Mouse (Mus musculus): ENCODE data around the gene Nedd9. TPM values are rescaled to one million over a fixed set of nuclear protein-coding genes. Genes with fewer than 3 reads are reported as not detected.

Gene Nedd9
- polyA plus RNA-seq, 1 experiment from 2014 or later: 25.4 TPM

- Histone ChIP-seq H3K36me3 (no peaks in the 10 kb centered on the region), H3K4me2 (replicated peaks) (no peak overlapping the region), H3K9ac (replicated peaks) (no peak overlapping the region)
These were observed 96.5 kb downstream of the Nedd9 start for GRCm38 (mm10) chr13:41390698-41391097.

GRCm38 (mm10) chr13:41386581-41386980 lies 100.6 kb downstream of the Nedd9 start:
- no peak overlapping the region for H3K9ac ChIP-seq (replicated peaks)
- WGBS: 60% methylated on average over 4 of the region's 4 CpGs
- H3K4me2 ChIP-seq (replicated peaks): no peak overlapping the region
- H3K36me3 ChIP-seq: no peaks in the 10 kb centered on the region
- no peaks in the 10 kb centered on the region for H3K4me1 ChIP-seq
- H3K27me3 ChIP-seq: no peaks in the 10 kb centered on the region
- H3K4me3 ChIP-seq: no peak overlapping the region
- no peak for ATAC-seq (replicated peaks)
- H3K9me3 ChIP-seq: no peaks in the 10 kb centered on the region
- no peak overlapping the region for H3K27ac ChIP-seq (replicated peaks)

More at GRCm38 (mm10) chr13:41390698-41391097, 96.5 kb downstream of the Nedd9 start:
- Histone ChIP-seq H3K9me3 (no peaks in the 10 kb centered on the region), H3K4me1 (no peaks in the 10 kb centered on the region), H3K27me3 (no peaks in the 10 kb centered on the region), H3K27ac (replicated peaks) (no peak overlapping the region), H3K4me3 (no peak overlapping the region)
- WGBS: 93% methylated on average over 2 of the region's 2 CpGs
- no peak for ATAC-seq (replicated peaks)

- Histone ChIP-seq H3K4me2 (replicated peaks) (no peak overlapping the region), H3K27ac (replicated peaks) (no peak overlapping the region), H3K27me3 (no peaks in the 10 kb centered on the region), H3K9ac (replicated peaks) (no peak overlapping the region), H3K9me3 (no peaks in the 10 kb centered on the region), H3K36me3 (no peaks in the 10 kb centered on the region), H3K4me1 (no peaks in the 10 kb centered on the region), H3K4me3 (no peak overlapping the region)
- ATAC-seq (replicated peaks): no peak
- WGBS: 68% methylated on average over 4 of the region's 4 CpGs
These were observed 102.3 kb downstream of the Nedd9 start for GRCm38 (mm10) chr13:41384896-41385295.

- no peak overlapping the region for H3K4me2 ChIP-seq (replicated peaks)
- no peaks in the 10 kb centered on the region for H3K9me3 ChIP-seq
- ATAC-seq (replicated peaks): no peak
These were observed 104.5 kb downstream of the Nedd9 start for GRCm38 (mm10) chr13:41382635-41383034.

GRCm38 (mm10) chr13:41381806-41382546 lies 105.2 kb downstream of the Nedd9 start:
- WGBS: 86% methylated on average over 5 of the region's 5 CpGs
- ATAC-seq (replicated peaks): no peak

More at GRCm38 (mm10) chr13:41382635-41383034, 104.5 kb downstream of the Nedd9 start:
- H3K27ac ChIP-seq (replicated peaks): no peak overlapping the region
- H3K36me3 ChIP-seq: no peaks in the 10 kb centered on the region
- H3K9ac ChIP-seq (replicated peaks): no peak overlapping the region
- H3K27me3 ChIP-seq: no peaks in the 10 kb centered on the region
- H3K4me1 ChIP-seq: no peaks in the 10 kb centered on the region
- no peak overlapping the region for H3K4me3 ChIP-seq

GRCm38 (mm10) chr13:41381041-41381805 lies 105.9 kb downstream of the Nedd9 start:
- no peaks in the 10 kb centered on the region for H3K27me3 ChIP-seq
- no peak overlapping the region for H3K4me3 ChIP-seq
- no peak overlapping the region for H3K27ac ChIP-seq (replicated peaks)
- ATAC-seq (replicated peaks): no peak
- H3K4me2 ChIP-seq (replicated peaks): no peak overlapping the region
- H3K9me3 ChIP-seq: no peaks in the 10 kb centered on the region
- no peak overlapping the region for H3K9ac ChIP-seq (replicated peaks)
- 83% methylated on average over 7 of the region's 7 CpGs for WGBS
- no peaks in the 10 kb centered on the region for H3K36me3 ChIP-seq
- no peaks in the 10 kb centered on the region for H3K4me1 ChIP-seq

More at GRCm38 (mm10) chr13:41381806-41382546, 105.2 kb downstream of the Nedd9 start:
- H3K4me2 ChIP-seq (replicated peaks): no peak overlapping the region
- H3K4me3 ChIP-seq: no peak overlapping the region
- no peaks in the 10 kb centered on the region for H3K36me3 ChIP-seq
- no peak overlapping the region for H3K9ac ChIP-seq (replicated peaks)
- H3K9me3 ChIP-seq: no peaks in the 10 kb centered on the region
- H3K4me1 ChIP-seq: no peaks in the 10 kb centered on the region
- no peak overlapping the region for H3K27ac ChIP-seq (replicated peaks)
- no peaks in the 10 kb centered on the region for H3K27me3 ChIP-seq

GRCm38 (mm10) chr13:41379951-41380465 lies 107.2 kb downstream of the Nedd9 start:
- no peaks in the 10 kb centered on the region for H3K9me3 ChIP-seq
- H3K4me3 ChIP-seq: no peak overlapping the region
- H3K36me3 ChIP-seq: no peaks in the 10 kb centered on the region
- H3K4me1 ChIP-seq: no peaks in the 10 kb centered on the region
- no peaks in the 10 kb centered on the region for H3K27me3 ChIP-seq
- no peak overlapping the region for H3K4me2 ChIP-seq (replicated peaks)
- WGBS: 96% methylated on average over 4 of the region's 4 CpGs
- no peak overlapping the region for H3K27ac ChIP-seq (replicated peaks)
- no peak for ATAC-seq (replicated peaks)
- H3K9ac ChIP-seq (replicated peaks): no peak overlapping the region

GRCm38 (mm10) chr13:41378462-41378861 lies 108.7 kb downstream of the Nedd9 start:
- no peaks in the 10 kb centered on the region for H3K9me3 ChIP-seq
- H3K4me3 ChIP-seq: no peak overlapping the region
- ATAC-seq (replicated peaks): no peak
- no peak overlapping the region for H3K27ac ChIP-seq (replicated peaks)
- 65% methylated on average over 5 of the region's 5 CpGs for WGBS
- H3K36me3 ChIP-seq: no peaks in the 10 kb centered on the region
- no peaks in the 10 kb centered on the region for H3K4me1 ChIP-seq
- no peak overlapping the region for H3K9ac ChIP-seq (replicated peaks)
- no peak overlapping the region for H3K4me2 ChIP-seq (replicated peaks)
- no peaks in the 10 kb centered on the region for H3K27me3 ChIP-seq

GRCm38 (mm10) chr13:41377856-41378255 lies 109.3 kb downstream of the Nedd9 start:
- 90% methylated on average over 9 of the region's 9 CpGs for WGBS

GRCm38 (mm10) chr13:41377011-41377431 lies 110.1 kb downstream of the Nedd9 start:
- no peak overlapping the region for H3K4me2 ChIP-seq (replicated peaks)
- H3K27me3 ChIP-seq: no peaks in the 10 kb centered on the region
- H3K9ac ChIP-seq (replicated peaks): no peak overlapping the region
- no peak for ATAC-seq (replicated peaks)
- 75% methylated on average over 2 of the region's 2 CpGs for WGBS
- H3K36me3 ChIP-seq: no peaks in the 10 kb centered on the region
- H3K4me1 ChIP-seq: no peaks in the 10 kb centered on the region
- no peak overlapping the region for H3K27ac ChIP-seq (replicated peaks)
- H3K4me3 ChIP-seq: no peak overlapping the region
- no peaks in the 10 kb centered on the region for H3K9me3 ChIP-seq

More at GRCm38 (mm10) chr13:41377856-41378255, 109.3 kb downstream of the Nedd9 start:
- Histone ChIP-seq H3K36me3 (no peaks in the 10 kb centered on the region), H3K4me1 (no peaks in the 10 kb centered on the region), H3K27ac (replicated peaks) (no peak overlapping the region), H3K27me3 (no peaks in the 10 kb centered on the region), H3K4me2 (replicated peaks) (no peak overlapping the region), H3K9me3 (no peaks in the 10 kb centered on the region), H3K9ac (replicated peaks) (no peak overlapping the region), H3K4me3 (no peak overlapping the region)
- no peak for ATAC-seq (replicated peaks)

- H3K27ac ChIP-seq (replicated peaks): no peak overlapping the region
- H3K4me1 ChIP-seq: no peaks in the 10 kb centered on the region
- no peak overlapping the region for H3K4me2 ChIP-seq (replicated peaks)
- H3K4me3 ChIP-seq: no peak overlapping the region
- H3K9me3 ChIP-seq: no peaks in the 10 kb centered on the region
- no peaks in the 10 kb centered on the region for H3K27me3 ChIP-seq
- WGBS: 57% methylated on average over 4 of the region's 4 CpGs
- ATAC-seq (replicated peaks): no peak
- no peaks in the 10 kb centered on the region for H3K36me3 ChIP-seq
- no peak overlapping the region for H3K9ac ChIP-seq (replicated peaks)
These were observed 111.1 kb downstream of the Nedd9 start for GRCm38 (mm10) chr13:41376111-41376510.

GRCm38 (mm10) chr13:41375696-41376095 lies 111.5 kb downstream of the Nedd9 start:
- H3K4me1 ChIP-seq: no peaks in the 10 kb centered on the region
- no peaks in the 10 kb centered on the region for H3K36me3 ChIP-seq
- H3K9ac ChIP-seq (replicated peaks): no peak overlapping the region
- no peaks in the 10 kb centered on the region for H3K9me3 ChIP-seq
- no peak for ATAC-seq (replicated peaks)
- H3K4me2 ChIP-seq (replicated peaks): no peak overlapping the region
- WGBS: 78% methylated on average over 6 of the region's 6 CpGs
- H3K27me3 ChIP-seq: no peaks in the 10 kb centered on the region
- H3K4me3 ChIP-seq: no peak overlapping the region
- H3K27ac ChIP-seq (replicated peaks): no peak overlapping the region

All from forebrain, embryonic 15.5 days (tissue).